Mouse (Mus musculus) CH12.LX (cell line): ENCODE results near the gene Me3.

ENCODE experiments used
- CTCF ChIP-seq, 2 experiments: IDR thresholded peaks in 1 of 2; conservative IDR thresholded peaks in 1 of 2; 2 replicates each; pipeline ENCODE4 v1.5.1; 2011 to 2012; ENCODE audit warnings: low read depth in 2 of 2, low read length in 2 of 2, improper control_type of control experiment in 1 of 2, inconsistent platforms in 1 of 2, mild to moderate bottlenecking in 1 of 2, moderate library complexity in 1 of 2
- EP300 ChIP-seq: IDR thresholded peaks from 2 replicates; pipeline ENCODE4 v1.6.1; 2011; ENCODE audit warnings: low read length, improper control_type of control experiment
- GABPA ChIP-seq: IDR thresholded peaks from 2 replicates; pipeline ENCODE4 v1.6.1; 2012; ENCODE audit warnings: low read depth, low read length, improper control_type of control experiment, inconsistent platforms; ENCODE audit not compliant: insufficient replicate concordance
- KAT2A ChIP-seq: IDR thresholded peaks from 2 replicates; pipeline ENCODE4 v1.6.1; 2012; ENCODE audit warnings: low read length, improper control_type of control experiment, inconsistent platforms; ENCODE audit not compliant: insufficient replicate concordance
- MYC ChIP-seq: IDR thresholded peaks from 2 replicates; pipeline ENCODE4 v1.6.1; 2011; ENCODE audit warnings: low read depth, mild to moderate bottlenecking, improper control_type of control experiment, low read length
- POLR2A ChIP-seq: IDR thresholded peaks from 2 replicates; pipeline ENCODE4 v1.6.1; 2011; ENCODE audit warnings: low read depth, mild to moderate bottlenecking, improper control_type of control experiment, low read length
- SIN3A ChIP-seq: IDR thresholded peaks from 2 replicates; pipeline ENCODE4 v1.6.1; 2012; ENCODE audit warnings: low read length, improper control_type of control experiment, inconsistent platforms
- TCF12 ChIP-seq: IDR thresholded peaks from 2 replicates; pipeline ENCODE4 v1.6.1; 2014; ENCODE audit warnings: low read depth, mild to moderate bottlenecking, inconsistent platforms, low read length, improper control_type of control experiment
- UBTF ChIP-seq: IDR thresholded peaks from 2 replicates; pipeline ENCODE4 v1.6.1; 2012; ENCODE audit warnings: low read depth, mild to moderate bottlenecking, inconsistent platforms, low read length, improper control_type of control experiment, moderate library complexity

- TF ChIP-seq CTCF (conservative IDR thresholded peaks at IDR 0.05 in 1 of 2, IDR thresholded peaks at IDR 0.05 in 1 of 2; ENCODE audit: low read depth in 2 of 2, low read length in 2 of 2) (peak; percentile 16 to 44; a peak in 2 of 4 replicates), POLR2A (no peak), UBTF (no peak), SIN3A (no peak), EP300 (no peak), TCF12 (no peak), GABPA (no peak), MYC (no peak), KAT2A (no peak)
Measured at GRCm38 (mm10) chr7:89864769-89865168, 232.6 kb downstream of the Me3 start.
